Mouse (Mus musculus) stomach, postnatal 0 days (tissue): ENCODE measurements at regions not wholly inside any gene's neighbourhood (a gene's known extent, or its start where the extent isn't known, plus 50 kb on each side); places are given as distances from the start of the nearest gene placed in this dataset. TPM values are rescaled to one million over a fixed set of nuclear protein-coding genes. Genes with fewer than 3 reads are reported as not detected.

Experiments
- ATAC-seq: fragments of 200-750 bp; cut with Nextera tagmentation; 2 replicates; pipeline ENCODE4 v1.8.0; 2017; ENCODE audit not compliant: low FRiP score, low TSS enrichment
- DNase-seq: peaks from one replicate; pipeline ENCODE4 v3.0.0-alpha.2; 2016; ENCODE audit warnings: low spot score
- H3K27ac ChIP-seq: fragments of 300-500 bp; sonication (generic); replicated peaks from 2 replicates; pipeline ENCODE4 v1.5.1; 2014; ENCODE audit warnings: mild to moderate bottlenecking, control low read depth
- H3K27me3 ChIP-seq: fragments of 300-500 bp; sonication (generic); 2 replicates; pipeline ENCODE4 v1.6.1; 2014; ENCODE audit warnings: low read length; ENCODE audit not compliant: control insufficient read depth, insufficient read depth
- H3K36me3 ChIP-seq: fragments of 300-500 bp; sonication (generic); 2 replicates; pipeline ENCODE4 v1.6.1; 2014; ENCODE audit warnings: low read length, mixed read lengths; ENCODE audit not compliant: control insufficient read depth, insufficient read depth
- H3K4me1 ChIP-seq: fragments of 300-500 bp; sonication (generic); replicated peaks from 2 replicates; pipeline ENCODE4 v1.6.1; 2014; ENCODE audit warnings: antibody characterized with exemption; ENCODE audit not compliant: control insufficient read depth, insufficient read depth
- H3K4me2 ChIP-seq: fragments of 300-500 bp; sonication (generic); replicated peaks from 2 replicates; pipeline ENCODE4 v1.6.1; 2014; ENCODE audit warnings: low read depth, mild to moderate bottlenecking, control low read depth, moderate library complexity
- H3K4me3 ChIP-seq: fragments of 300-500 bp; sonication (generic); 2 replicates; pipeline ENCODE4 v1.5.1; 2014; ENCODE audit warnings: low read depth, low read length, control low read depth
- H3K9ac ChIP-seq: fragments of 300-500 bp; sonication (generic); 2 replicates; pipeline ENCODE4 v1.6.1; 2014; ENCODE audit warnings: mild to moderate bottlenecking, low read length, control low read depth, mixed read lengths
- H3K9me3 ChIP-seq: fragments of 300-500 bp; sonication (generic); 2 replicates; pipeline ENCODE4 v1.6.1; 2016; ENCODE audit warnings: low read length; ENCODE audit not compliant: control insufficient read depth
- CTCF ChIP-seq: IDR thresholded peaks from 2 replicates; pipeline ENCODE4 v1.5.1; 2016; ENCODE audit warnings: antibody characterized with exemption, low read depth, mild to moderate bottlenecking, moderate library complexity
- EP300 ChIP-seq: optimal IDR thresholded peaks from 2 replicates; pipeline ENCODE3; 2016; ENCODE audit warnings: antibody characterized with exemption
- WGBS: fragments of 180-500 bp; shearing (Covaris S2); extraction: QIAGEN DNeasy Blood & Tissue Kit; methylation state at CpG from one replicate; pipeline ENCODE4 v1.1.7; 2014; 5-methylcytosine and 5-hydroxymethylcytosine counted together
- microRNA-seq: library from miRNA; unstranded; fragments of <30 nt; microRNA quantifications from one replicate; pipeline ENCODE4, GENCODE M21; 2016

GRCm38 (mm10) chr10:109079773-109080172 lies 69.0 kb upstream of the Syt1 start:
- no peak for ATAC-seq

DNA sequence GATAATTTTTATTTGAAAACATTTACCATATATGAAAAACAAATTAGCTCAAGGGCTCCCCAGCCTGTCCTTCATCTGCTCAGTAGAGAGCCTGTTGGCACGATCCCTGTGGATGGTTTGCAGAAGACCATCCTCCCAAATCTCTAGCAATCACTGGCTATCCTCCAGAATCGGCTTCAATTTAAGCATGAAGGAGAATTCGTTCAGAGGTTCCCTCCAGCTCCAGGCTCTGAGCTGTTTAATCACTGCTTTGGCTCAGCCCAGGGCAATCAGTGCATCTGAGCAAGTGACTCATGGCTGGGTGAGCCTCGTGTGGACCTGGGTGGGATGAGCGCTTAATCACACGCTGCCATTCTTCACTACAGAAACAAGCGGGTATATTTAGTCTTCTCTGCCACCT lies 63.4 kb upstream of the Syt1 start:
- WGBS, result 62% methylated on average over 7 of the region's 7 CpGs
- Histone ChIP-seq H3K9me3 (no peaks in the 10 kb centered on the region), H3K4me3 (no peak overlapping the region), H3K4me2 (no peak overlapping the region), H3K9ac (no peak overlapping the region), H3K36me3 (no peaks in the 10 kb centered on the region), H3K27ac (no peak overlapping the region), H3K4me1 (no peaks in the 10 kb centered on the region), H3K27me3 (no peaks in the 10 kb centered on the region)
- ATAC-seq, result no peak
- TF ChIP-seq EP300, result no peak
- TF ChIP-seq CTCF, result no peak
- DNase-seq, result no peak

More at GRCm38 (mm10) chr10:109079773-109080172, 69.0 kb upstream of the Syt1 start:
- no peak for DNase-seq
- H3K9me3 ChIP-seq, result no peaks in the 10 kb centered on the region
- no peak overlapping the region for H3K9ac ChIP-seq
- H3K27ac ChIP-seq, result no peak overlapping the region
- no peaks in the 10 kb centered on the region for H3K4me1 ChIP-seq
- no peak overlapping the region for H3K4me3 ChIP-seq
- H3K36me3 ChIP-seq, result no peaks in the 10 kb centered on the region
- WGBS, result 42% methylated on average over 7 of the region's 7 CpGs
- H3K27me3 ChIP-seq, result no peaks in the 10 kb centered on the region
- H3K4me2 ChIP-seq, result no peak overlapping the region
- TF ChIP-seq CTCF (no peak), EP300 (no peak)

Small RNAs in the stretch of these regions (microRNA-seq; reads per million reads assigned to microRNA genes)
- gene Gm44495, result not detected
